Mouse (Mus musculus) large intestine, adult 2 months (tissue): ENCODE results near the gene Olfr748. TPM values are rescaled to one million over a fixed set of nuclear protein-coding genes. Genes with fewer than 3 reads are reported as not detected.
"Not testable (repeated sequence)": the region's sequence is repeated elsewhere in the genome, so short reads cannot be mapped to it uniquely, and the experiment has no call there.

ENCODE experiments used
- DNase-seq: peaks from one replicate; pipeline ENCODE4 v3.0.0-alpha.2; 2012; ENCODE audit warnings: low read depth, low spot score
- WGBS: fragments of 180-500 bp; shearing (Covaris S2); methylation state at CpG from one replicate; pipeline ENCODE4 v1.1.7; 2018; 5-methylcytosine and 5-hydroxymethylcytosine counted together
- polyA plus RNA-seq: library from polyadenylated mRNA; depleted of rRNA; stranded (reverse); fragments of >200 nt; gene quantifications from 2 replicates; pipeline ENCODE4 v1.2.3, GENCODE M21; 2012; rRNA removed

Olfr748 gene
- not detected in 2 replicates for polyA plus RNA-seq

DNA sequence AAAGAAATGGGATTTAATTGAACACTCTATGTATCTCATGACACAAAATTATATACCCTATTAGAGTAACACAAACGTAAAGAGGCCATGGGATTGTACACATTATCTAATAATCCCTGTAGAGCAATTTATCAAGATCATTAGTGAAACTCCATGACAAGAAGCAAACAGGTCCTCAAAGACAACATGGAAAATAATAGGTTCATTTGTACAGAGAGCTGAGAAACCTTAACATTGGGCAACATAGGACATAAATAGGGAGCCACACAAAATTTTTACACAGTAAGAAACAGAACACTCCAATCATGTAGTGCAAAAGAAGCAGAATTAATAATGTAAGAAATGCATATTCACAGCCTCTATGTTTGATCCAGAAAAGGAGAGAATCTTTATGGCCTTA, at the start of gene Olfr748:
Gene Olfr748, plus strand, starts transcription at position 301 of the 400 bp plus-strand sequence.
- WGBS, result 59% methylated on average over 1 of the region's 1 CpGs
- DNase-seq, result no peak

DNA sequence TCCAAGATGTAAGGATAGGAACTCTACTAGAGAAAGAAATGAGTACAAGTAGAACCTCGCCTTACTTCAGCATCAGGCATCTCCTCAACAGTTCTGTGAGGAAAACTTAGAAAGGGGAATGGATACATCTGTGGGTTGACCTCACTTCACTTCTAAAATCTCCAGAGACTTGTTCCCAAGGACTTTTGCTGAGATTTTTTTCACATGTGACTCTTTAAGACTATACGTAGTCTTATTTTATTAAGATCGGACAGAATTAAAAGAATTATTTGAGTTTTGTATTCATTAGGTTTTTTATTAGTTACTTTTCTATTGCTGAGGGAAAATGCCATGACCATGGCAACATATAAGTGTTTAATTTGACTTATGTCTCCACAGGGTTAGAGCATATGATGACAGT, 14.1 kb upstream of the Olfr748 start, which contains the start of gene Olfr747:
Gene Olfr747, minus strand, starts transcription at position 101 of the 400 bp plus-strand sequence.
- 90% methylated on average over 3 of the region's 3 CpGs for WGBS
- DNase-seq, result no peak

DNA sequence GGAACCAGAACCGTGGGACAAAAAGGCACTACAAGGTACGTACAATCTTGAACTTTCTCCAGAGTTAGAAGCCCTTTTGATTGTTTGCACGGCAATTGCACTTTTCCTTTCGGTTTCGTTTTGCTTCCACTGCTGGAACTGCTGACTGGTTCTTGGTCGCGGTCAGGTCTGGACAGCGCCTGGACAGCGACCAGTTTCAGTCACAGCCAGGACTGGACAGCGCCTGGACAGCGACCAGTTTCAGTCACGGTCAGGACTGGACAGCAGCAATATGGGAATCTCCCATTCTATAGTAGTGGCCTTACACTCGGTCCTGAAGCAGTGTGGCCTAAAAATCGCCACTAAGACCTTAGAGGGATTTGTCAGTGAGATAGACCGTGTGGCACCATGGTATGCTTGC, 12.7 kb downstream of the Olfr748 start:
- WGBS, result 91% methylated on average over 15 of the region's 15 CpGs
- not testable (repeated sequence) for DNase-seq

DNA sequence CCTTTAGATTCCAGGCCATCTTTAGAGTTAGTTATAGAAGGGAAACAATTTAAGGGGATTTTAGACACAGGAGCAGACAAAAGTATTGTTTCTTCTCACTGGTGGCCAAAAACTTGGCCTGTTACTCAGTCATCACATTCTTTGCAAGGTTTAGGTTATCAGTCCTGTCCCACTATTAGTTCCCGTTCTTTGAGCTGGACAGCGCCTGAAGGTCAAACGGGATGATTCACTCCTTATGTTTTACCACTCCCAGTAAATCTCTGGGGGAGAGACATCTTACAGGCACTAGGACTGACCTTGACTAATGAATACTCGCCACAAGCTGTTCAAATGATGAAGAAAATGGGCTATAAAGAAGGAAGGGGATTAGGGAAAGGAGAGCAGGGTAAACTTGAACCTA, 15.2 kb downstream of the Olfr748 start:
- DNase-seq, result not testable (repeated sequence)
- WGBS, result 87% methylated on average over 3 of the region's 4 CpGs

DNA sequence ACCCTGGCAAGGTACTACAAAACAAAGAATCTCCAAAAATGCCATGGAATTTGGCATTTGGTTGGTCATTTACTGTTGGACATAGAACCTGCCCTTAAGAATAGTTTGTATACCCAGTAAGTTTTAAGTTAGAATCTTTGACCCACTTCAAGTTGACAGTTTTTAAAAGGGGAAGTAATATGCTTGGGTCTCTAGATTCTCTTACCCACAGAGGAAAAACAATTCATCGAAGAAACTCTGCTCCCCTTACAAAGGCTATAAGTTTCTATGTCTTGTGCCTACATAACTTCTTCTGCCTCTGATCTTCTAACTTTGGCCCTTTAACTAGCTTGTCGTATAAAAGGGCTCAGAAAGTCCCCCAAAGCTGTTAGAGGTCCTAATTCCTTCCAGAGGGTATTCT, 33.2 kb downstream of the Olfr748 start:
- DNase-seq, result no peak
- 72% methylated on average over 2 of the region's 2 CpGs for WGBS

DNA sequence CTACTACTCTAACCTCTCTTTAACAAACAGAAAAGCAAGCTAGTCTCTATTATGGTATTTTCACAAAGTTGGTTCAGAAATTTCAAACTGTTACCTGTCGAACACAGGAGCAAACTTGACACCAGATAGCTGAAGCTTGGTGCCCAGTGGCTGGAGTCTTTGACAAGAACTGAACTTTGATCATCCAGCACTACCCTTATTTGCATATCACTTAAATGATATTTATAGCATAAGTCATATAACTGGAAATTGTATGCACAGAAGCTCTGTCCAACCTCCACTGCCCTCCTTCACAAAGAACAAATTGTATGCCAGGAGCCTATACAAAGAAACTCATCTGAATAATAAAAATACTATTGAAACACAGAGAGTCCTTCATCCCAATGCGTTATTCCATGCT, 34.4 kb downstream of the Olfr748 start:
- WGBS, result 34% methylated on average over 2 of the region's 2 CpGs
- DNase-seq, result peak; percentile 8

DNA sequence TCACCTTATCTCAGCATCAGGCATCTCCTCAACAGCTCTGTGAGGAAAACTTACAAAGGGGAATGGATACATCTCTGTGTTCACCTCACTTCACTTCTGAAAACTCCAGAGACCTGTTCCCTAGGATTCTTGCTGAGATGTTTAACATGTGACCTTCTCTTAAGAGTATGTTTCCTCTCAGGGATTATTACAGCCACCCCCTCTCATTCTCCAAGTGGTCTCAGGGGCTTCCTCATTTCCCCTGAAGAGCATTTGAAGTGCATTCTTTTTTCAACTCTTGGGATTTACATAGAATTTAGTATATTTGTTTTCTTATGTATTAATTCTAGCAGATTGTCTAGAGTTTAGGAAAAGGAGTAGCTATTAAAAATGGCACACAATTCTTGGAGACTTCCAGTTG, 37.8 kb downstream of the Olfr748 start, which contains the start of gene Olfr749:
Gene Olfr749, minus strand, starts transcription at position 101 of the 400 bp plus-strand sequence.
- no peak for DNase-seq

DNA sequence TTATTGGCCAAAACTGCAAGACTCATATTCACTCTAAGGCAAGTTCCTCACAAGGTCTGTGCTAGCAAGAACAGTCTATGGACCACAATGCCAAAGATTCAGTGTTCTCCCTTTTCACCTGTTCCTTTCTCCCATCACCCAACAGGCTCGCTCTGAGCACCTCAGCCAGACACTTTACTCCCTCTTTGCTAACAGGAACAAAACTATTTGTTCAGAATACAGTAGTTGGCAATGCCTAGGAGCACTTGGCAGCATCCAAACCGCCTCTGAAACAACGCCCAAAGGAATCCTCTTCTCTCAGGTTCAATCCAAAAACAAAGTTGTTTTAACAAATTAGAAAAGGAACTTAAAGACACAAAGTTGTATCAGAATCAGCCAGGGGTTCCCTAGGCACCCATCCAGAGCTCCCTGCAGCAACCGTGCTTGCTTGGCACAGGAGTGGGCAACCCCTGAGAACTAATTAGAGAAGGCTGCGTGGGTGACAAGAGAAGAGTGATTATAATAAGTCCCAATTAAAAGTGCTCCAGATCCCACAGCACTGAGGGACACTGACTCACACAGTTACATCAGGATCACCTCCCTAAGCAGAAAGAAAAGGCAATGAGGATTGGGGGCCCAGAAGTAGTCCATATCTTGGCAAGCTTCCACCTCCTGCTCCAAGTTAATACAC, 51.4 kb downstream of the Olfr748 start:
- WGBS, result 52% methylated on average over 5 of the region's 5 CpGs
- no peak for DNase-seq

Other genes starting within 250 kb of the Olfr748 start
- not detected in 2 replicates for gene Olfr741, start 234.6 kb upstream of the Olfr748 start, polyA plus RNA-seq
- gene Olfr742, start 203.8 kb upstream of the Olfr748 start, polyA plus RNA-seq, result not detected in 2 replicates
- gene Olfr743, start 185.5 kb upstream of the Olfr748 start, polyA plus RNA-seq, result not detected in 2 replicates
- not detected in 2 replicates for gene Olfr744, start 92.5 kb upstream of the Olfr748 start, polyA plus RNA-seq
- gene Olfr745, start 68.0 kb upstream of the Olfr748 start, polyA plus RNA-seq, result not detected in 2 replicates
- gene Olfr746, start 60.3 kb upstream of the Olfr748 start, polyA plus RNA-seq, result not detected in 2 replicates
- gene Olfr747, start 14.2 kb upstream of the Olfr748 start, polyA plus RNA-seq, result not detected in 2 replicates
- not detected in 2 replicates for gene Olfr749, start 37.7 kb downstream of the Olfr748 start, polyA plus RNA-seq
- 21.7 and 25.6 TPM in 2 replicates for gene Ttc5, start 78.1 kb downstream of the Olfr748 start, polyA plus RNA-seq
- not detected in 2 replicates for gene Ccnb1ip1, start 100.4 kb downstream of the Olfr748 start, polyA plus RNA-seq
- gene Parp2, start 100.5 kb downstream of the Olfr748 start, polyA plus RNA-seq, result 16.3 and 23.8 TPM in 2 replicates
- 68.7 and 104 TPM in 2 replicates for gene Tep1, start 163.2 kb downstream of the Olfr748 start, polyA plus RNA-seq
- 0.71 and 2.3 TPM in 2 replicates for gene Klhl33, start 190.1 kb downstream of the Olfr748 start, polyA plus RNA-seq
- gene Osgep, start 217.5 kb downstream of the Olfr748 start, polyA plus RNA-seq, result 57.4 and 75.0 TPM in 2 replicates
- gene Apex1, start 217.6 kb downstream of the Olfr748 start, polyA plus RNA-seq, result 36.0 and 49.2 TPM in 2 replicates
- 52.3 and 65.7 TPM in 2 replicates for gene Pip4p1, start 223.5 kb downstream of the Olfr748 start, polyA plus RNA-seq
- 143 and 173 TPM in 2 replicates for gene Pnp, start 223.7 kb downstream of the Olfr748 start, polyA plus RNA-seq
- gene Gm49342, start 237.1 kb downstream of the Olfr748 start, polyA plus RNA-seq, result 68.3 and 107 TPM in 2 replicates
- 104 and 150 TPM in 2 replicates for gene Pnp2, start 248.6 kb downstream of the Olfr748 start, polyA plus RNA-seq